Mouse (Mus musculus) effector memory CD4-positive, alpha-beta T cell, adult 5 months (primary cell): Measurements from ENCODE around the gene Mbd6. TPM values are rescaled to one million over a fixed set of nuclear protein-coding genes. Genes with fewer than 3 reads are reported as not detected.

ENCODE experiments used
- polyA plus RNA-seq: library from polyadenylated mRNA; unstranded; fragments of 100-300 nt; shearing (Covaris generic); gene quantifications from one replicate; pipeline ENCODE4 v1.2.1, GENCODE M21; 2017

Gene Mbd6
- 8.4 TPM for polyA plus RNA-seq

DNA sequence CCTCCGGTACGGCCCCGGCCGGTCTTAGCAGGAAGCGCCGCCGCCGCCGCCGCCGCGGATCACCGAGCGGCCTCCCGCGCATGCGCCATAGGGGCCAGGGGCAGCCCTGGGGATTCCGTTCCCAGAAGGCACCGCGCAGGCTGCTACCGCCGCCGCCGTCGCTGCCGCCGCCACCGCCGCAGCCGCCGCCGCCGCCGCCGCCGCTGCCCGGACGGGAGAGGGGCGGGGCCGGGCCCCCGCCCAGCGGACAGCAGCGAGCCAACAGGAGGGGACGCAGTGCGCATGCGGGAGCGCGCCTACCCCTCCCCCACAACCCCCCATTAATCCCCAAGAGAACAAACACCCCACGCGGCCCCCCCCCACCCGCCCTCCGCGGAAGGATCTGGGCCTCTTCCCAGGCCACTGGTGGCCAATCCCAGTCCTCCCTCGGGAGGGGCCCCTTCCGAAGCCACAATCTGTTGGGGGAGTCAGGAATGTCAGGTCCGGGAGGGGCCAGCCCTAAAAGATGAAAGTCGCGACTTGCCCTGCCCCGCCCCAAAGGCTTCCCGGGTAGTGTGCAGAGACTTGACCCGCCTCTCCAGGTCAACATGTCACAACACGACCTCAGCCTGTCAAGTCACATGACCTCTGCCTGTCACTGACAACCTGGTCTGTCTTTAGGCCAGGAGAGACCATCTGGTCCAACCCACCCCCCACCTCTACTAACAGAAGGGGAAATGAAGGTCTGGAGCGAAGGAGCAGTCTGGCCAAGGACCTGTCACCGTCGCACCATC, at the start of gene Mbd6:
Gene Mbd6, minus strand, starts transcription at position 219 of the 773 bp plus-strand sequence.

DNA sequence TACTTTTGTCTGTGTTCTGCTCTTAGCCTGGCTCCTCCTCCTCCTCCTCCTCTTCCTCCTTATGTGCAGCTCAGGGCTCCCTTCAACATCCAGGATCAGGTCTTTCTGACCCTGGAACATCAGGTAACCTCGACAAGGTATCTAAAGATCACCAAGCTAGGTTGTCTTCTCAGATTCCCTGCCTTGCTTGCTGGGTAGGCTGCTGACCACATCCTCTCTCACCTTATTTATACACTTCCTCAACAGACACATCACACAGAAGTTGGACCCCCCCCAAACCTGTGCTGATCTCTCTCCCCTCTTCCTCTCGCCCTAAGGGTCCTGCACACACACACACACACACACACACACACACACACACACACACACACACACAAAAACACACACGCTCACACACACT, 32.8 kb upstream of the Mbd6 start, which contains the start of gene Arhgap9:
Gene Arhgap9, plus strand, starts transcription at position 344 of the 400 bp plus-strand sequence.

DNA sequence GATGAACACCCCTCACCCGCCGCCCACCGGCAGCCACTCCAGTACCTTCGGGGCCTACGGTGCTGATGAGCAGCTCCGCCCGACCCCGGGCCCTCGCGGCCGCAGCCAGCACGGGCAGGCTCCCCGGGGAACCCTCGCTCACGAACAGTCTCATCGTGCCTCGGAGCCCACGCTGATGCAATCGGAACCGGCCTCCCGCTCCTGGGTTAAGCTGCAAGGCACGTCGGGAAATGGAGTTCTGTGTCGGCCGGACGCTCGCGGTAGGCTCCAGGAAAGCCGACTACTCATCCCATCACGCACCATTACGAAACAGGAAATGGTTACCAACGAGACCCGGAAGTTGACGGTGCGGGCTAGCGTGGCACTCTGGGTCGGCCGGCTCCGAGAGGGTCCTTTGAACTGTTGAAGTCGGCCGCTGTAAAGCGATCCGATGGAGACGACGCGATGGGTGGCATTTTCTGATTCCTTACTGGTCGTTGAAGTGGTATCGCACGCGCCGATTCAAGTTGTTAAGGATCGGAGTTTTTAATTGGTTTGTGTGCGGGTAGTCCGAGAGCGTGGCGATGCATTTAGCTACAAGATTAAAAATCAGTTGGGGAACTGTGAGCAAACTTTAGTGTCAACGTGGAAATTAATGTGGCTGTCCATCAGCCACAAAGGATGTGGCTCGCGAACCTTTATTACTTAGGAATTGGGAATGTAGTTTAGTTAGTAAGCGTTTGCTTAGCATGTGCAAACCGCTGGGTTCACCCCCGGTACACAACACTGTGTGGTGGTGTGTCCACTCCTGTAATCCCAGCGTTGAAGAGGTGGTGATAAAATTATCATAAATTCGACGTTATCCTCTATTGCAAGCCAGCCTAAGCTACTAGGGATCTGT, 22.9 kb upstream of the Mbd6 start, which contains the start of gene Mars:
Gene Mars, minus strand, starts transcription at position 311 of the 880 bp plus-strand sequence.

DNA sequence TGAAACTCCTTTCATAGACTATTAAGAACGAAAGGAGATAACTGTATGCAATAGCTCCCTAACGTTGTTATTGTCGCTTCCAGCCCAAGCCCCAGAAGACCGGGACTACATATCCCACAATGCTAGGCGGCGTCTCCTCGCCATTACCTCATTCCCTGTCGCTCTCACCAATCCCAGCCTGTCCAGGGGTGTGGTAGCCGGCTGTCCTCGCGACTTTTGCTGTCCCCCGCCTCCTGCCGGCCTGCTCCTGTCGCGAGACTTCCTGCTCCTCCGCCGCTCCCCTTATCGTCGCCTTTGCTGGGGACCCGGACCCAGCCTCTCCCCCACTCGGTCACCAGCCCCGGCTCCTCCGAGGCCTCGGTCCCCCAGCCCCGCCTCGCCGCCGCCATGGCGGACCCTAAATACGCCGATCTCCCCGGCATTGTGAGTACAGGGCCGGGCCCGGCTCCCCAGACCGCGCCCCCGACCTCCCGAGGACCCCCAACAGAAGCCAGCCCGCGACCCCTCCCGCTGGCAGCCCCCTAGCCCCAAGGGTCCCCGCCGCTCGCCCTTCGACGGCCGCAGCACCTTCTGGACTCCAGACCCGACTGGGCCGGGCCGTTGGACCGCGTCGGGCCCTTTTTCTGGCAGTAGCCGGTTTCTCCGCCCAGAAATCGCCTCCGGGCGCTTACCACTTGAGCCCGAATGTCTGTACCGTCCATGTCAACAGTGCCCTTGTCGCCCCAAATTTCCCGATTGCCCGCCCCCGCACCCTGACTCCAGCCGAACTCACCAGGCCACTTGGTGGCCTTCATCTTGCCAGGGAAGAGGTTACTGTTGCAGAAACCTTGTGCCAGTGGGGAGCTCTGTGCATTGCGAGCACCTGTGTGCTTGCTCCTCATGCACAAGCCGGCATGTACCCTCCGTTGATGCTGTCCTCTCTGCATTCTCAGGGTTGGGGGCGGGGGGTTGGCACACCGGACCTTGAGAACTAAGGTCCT, 22.4 kb downstream of the Mbd6 start, which contains the start of gene Dctn2:
Gene Dctn2, plus strand, starts transcription at position 257 of the 980 bp plus-strand sequence.

DNA sequence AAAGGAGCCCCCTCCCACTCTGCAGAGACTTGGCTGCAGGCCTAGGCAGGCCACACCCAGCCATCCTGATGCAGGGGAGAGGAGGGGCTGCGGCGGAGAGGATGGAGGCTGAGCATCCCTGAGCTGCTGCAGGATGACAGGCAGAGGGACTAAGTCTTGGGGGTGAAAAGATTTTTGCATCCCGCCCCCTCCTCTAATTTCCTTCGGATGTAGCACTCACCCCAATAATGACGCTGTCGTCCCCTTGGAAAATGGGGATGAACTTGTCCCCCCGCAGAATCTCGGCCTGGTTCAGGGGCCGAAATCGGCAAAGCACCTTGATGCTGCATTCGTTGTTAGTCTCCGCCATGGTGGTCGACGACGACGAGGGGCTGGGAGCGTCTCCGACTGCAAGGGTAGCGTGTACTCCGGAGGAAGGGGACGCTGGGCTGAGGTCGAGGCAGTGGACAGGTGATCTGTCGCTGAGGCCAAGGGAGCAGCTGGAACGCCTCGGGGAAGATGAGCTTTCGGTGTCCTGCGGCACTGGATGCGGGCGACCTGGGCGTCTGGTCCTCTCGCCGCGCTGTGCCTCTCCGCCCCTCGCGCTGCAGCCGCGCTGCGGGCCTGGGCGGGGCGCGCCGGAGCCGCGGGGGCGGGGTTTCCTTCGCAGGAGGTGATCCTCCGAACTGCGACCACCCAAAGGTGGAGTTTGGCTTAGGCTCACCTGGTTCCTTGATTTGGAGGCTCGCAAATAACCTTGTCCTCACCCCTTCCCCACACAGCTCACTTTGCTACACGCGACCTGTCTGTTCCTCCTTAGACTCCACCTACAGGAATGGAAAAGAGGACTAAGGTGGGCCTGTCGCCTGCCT, 26.0 kb downstream of the Mbd6 start, which contains the start of gene Kif5a:
Gene Kif5a, minus strand, starts transcription at position 801 of the 851 bp plus-strand sequence.

Other genes with a start within 250 kb of the Mbd6 start
- gene Mettl1, start 247.6 kb downstream of the Mbd6 start, polyA plus RNA-seq = 12.8 TPM
- gene Eef1akmt3, start 247.5 kb downstream of the Mbd6 start, polyA plus RNA-seq = 0.41 TPM
- not detected for gene Cyp27b1, start 240.8 kb downstream of the Mbd6 start, polyA plus RNA-seq
- gene March9, start 228.8 kb downstream of the Mbd6 start, polyA plus RNA-seq = 1.2 TPM
- 125 TPM for gene Cdk4, start 225.5 kb downstream of the Mbd6 start, polyA plus RNA-seq
- 110 TPM for gene Tspan31, start 218.8 kb downstream of the Mbd6 start, polyA plus RNA-seq
- gene Agap2, start 213.7 kb downstream of the Mbd6 start, polyA plus RNA-seq = 19.0 TPM
- gene Os9, start 167.9 kb downstream of the Mbd6 start, polyA plus RNA-seq = 154 TPM
- 677 TPM for gene B4galnt1, start 123.8 kb downstream of the Mbd6 start, polyA plus RNA-seq
- gene Slc26a10, start 108.4 kb downstream of the Mbd6 start, polyA plus RNA-seq = 11.0 TPM
- gene Arhgef25, start 98.9 kb downstream of the Mbd6 start, polyA plus RNA-seq = not detected
- 109 TPM for gene Dtx3, start 93.3 kb downstream of the Mbd6 start, polyA plus RNA-seq
- 28.9 TPM for gene Pip4k2c, start 77.4 kb downstream of the Mbd6 start, polyA plus RNA-seq
- gene Kif5a, start 25.7 kb downstream of the Mbd6 start, polyA plus RNA-seq = not detected
- 74.6 TPM for gene Dctn2, start 22.6 kb downstream of the Mbd6 start, polyA plus RNA-seq
- 55.4 TPM for gene Mars, start 22.8 kb upstream of the Mbd6 start, polyA plus RNA-seq
- 193 TPM for gene Arhgap9, start 32.9 kb upstream of the Mbd6 start, polyA plus RNA-seq
- 0.09 TPM for gene Gli1, start 53.0 kb upstream of the Mbd6 start, polyA plus RNA-seq
- gene Inhbe, start 65.4 kb upstream of the Mbd6 start, polyA plus RNA-seq = not detected
- gene Inhbc, start 81.4 kb upstream of the Mbd6 start, polyA plus RNA-seq = not detected
- 42.4 TPM for gene R3hdm2, start 91.3 kb upstream of the Mbd6 start, polyA plus RNA-seq
- not detected for gene Stac3, start 212.7 kb upstream of the Mbd6 start, polyA plus RNA-seq
- not detected for gene Ndufa4l2, start 225.9 kb upstream of the Mbd6 start, polyA plus RNA-seq
- gene Shmt2, start 233.4 kb upstream of the Mbd6 start, polyA plus RNA-seq = 51.9 TPM
- not detected for gene Nxph4, start 245.5 kb upstream of the Mbd6 start, polyA plus RNA-seq